28 mouse cellular contexts compared by ENCODE assay signal in the genomic region with DNA sequence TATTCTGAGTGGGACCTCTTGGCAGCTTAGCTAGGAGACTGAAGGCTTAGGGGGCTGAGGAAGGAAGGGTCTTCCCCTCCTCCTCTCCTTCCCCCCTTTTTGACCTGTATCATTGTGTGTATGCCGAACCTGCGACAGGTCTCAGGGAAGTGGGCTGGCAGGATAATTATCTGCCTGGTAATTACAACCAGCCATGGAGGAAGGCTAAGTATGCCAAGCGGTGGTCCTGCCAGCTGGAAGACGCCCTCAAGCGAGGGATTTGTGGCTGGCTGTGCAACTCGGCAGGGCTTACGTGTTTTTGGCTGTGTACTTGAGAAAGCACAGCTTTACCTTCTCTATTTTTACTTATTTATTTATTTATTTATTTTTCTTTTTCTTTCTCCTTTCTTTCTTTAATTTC.
DNase-seq lines count a peak whose midpoint lies in the region; ATAC-seq and TF ChIP-seq lines count a peak whose summit lies in the region.
"Had no signal": no experiment of that assay in that cellular context is flagged by ENCODE, and none has a peak within 500 bp of the region (broad histone marks: within the 10 kb centered on the region; RNA-seq: fewer than 3 reads in every experiment).

No protein-coding gene starts in this region.

- H3K4me2 ChIP-seq in embryonic facial prominence, embryonic 12.5 days (replicated peaks): 0 out of 2 replicates have a peak overlapping the region, but pooled peaks have one; percentile 7
- H3K4me2 ChIP-seq: forebrain, embryonic 13.5 days; heart, embryonic 11.5 days; kidney, embryonic 15.5 days; liver, embryonic 15.5 days; lung, embryonic 15.5 days; midbrain, embryonic 15.5 days; neural tube, embryonic 12.5 days had no signal

- peaks cover 27% of the 10 kb centered on the region for H3K4me1 ChIP-seq in embryonic facial prominence, embryonic 10.5 days
- peaks cover 4% of the 10 kb centered on the region; the same call in 1 of the 2 replicates for H3K4me1 ChIP-seq in embryonic facial prominence, embryonic 12.5 days
- H3K4me1 ChIP-seq: forebrain, embryonic 13.5 days; kidney, embryonic 15.5 days; liver, embryonic 15.5 days; megakaryocyte, embryonic 14.5 days; midbrain, embryonic 15.5 days; neural tube, embryonic 12.5 days had no signal

- TF ChIP-seq CTCF in gastrocnemius, adult 2 months (IDR thresholded peaks at IDR 0.05): no peak

- no peak overlapping the region for H3K9ac ChIP-seq in embryonic facial prominence, embryonic 12.5 days
- H3K9ac ChIP-seq: forebrain, embryonic 13.5 days; kidney, embryonic 15.5 days; liver, embryonic 15.5 days; lung, embryonic 15.5 days; midbrain, embryonic 15.5 days; neural tube, embryonic 12.5 days had no signal

- peaks cover 11% of the 10 kb centered on the region for H3K9me3 ChIP-seq in embryonic facial prominence, embryonic 10.5 days
- H3K9me3 ChIP-seq in embryonic facial prominence, embryonic 12.5 days: peaks cover 7% of the 10 kb centered on the region
- H3K9me3 ChIP-seq: liver, embryonic 15.5 days; midbrain, embryonic 15.5 days had no signal

- WGBS in embryonic facial prominence, embryonic 10.5 days: 37% methylated on average over 7 of the region's 7 CpGs
- WGBS in embryonic facial prominence, embryonic 12.5 days: 22% methylated on average over 7 of the region's 7 CpGs

- peak; percentile 28 for DNase-seq in gastrocnemius, adult 2 months
- DNase-seq in gastrocnemius, postnatal 4 days (ENCODE audit: low spot score in 2 of 2): no peak
- peak; percentile 53 for DNase-seq in retina, postnatal 1 day
- no peak for DNase-seq in retina, embryonic 14.5 days (ENCODE audit: low spot score)
- peak; percentile 43 for DNase-seq in embryonic facial prominence, embryonic 10.5 days (ENCODE audit: low spot score)
- no peak for DNase-seq in MN1 (ENCODE audit: low spot score)
- no peak for DNase-seq in adrenal gland, postnatal 36 days
- DNase-seq: adrenal gland, postnatal 14 days; cerebellum, postnatal 25 days; heart, adult 11 months; kidney, postnatal 4 days; layer of hippocampus, adult 9-11 months; liver; lung, postnatal 36 days; thymus, adult 2 months; thymus, postnatal 4 days had no signal

- intact Hi-C loops in gastrocnemius, adult 2 months (cut with DNase I): no loop called here

- no peak overlapping the region for H3K27ac ChIP-seq in gastrocnemius, adult 2 months
- peak overlapping the region; percentile 36; the same call in 1 of the 2 replicates for H3K27ac ChIP-seq in embryonic facial prominence, embryonic 10.5 days (replicated peaks)
- no peak overlapping the region for H3K27ac ChIP-seq in embryonic facial prominence, embryonic 12.5 days
- H3K27ac ChIP-seq: forebrain, embryonic 13.5 days; kidney, embryonic 15.5 days; liver, embryonic 15.5 days; lung, embryonic 15.5 days; midbrain, embryonic 15.5 days; neural tube, embryonic 12.5 days; stomach, postnatal 0 days had no signal

- H3K4me3 ChIP-seq in gastrocnemius, adult 2 months: no peak overlapping the region
- no peak overlapping the region for H3K4me3 ChIP-seq in embryonic facial prominence, embryonic 10.5 days
- no peak overlapping the region for H3K4me3 ChIP-seq in embryonic facial prominence, embryonic 12.5 days
- H3K4me3 ChIP-seq: forebrain, embryonic 13.5 days; kidney, embryonic 15.5 days; liver, embryonic 15.5 days; lung, embryonic 15.5 days; megakaryocyte, embryonic 14.5 days; midbrain, embryonic 15.5 days; neural tube, embryonic 12.5 days had no signal

- no peaks in the 10 kb centered on the region for H3K27me3 ChIP-seq in embryonic facial prominence, embryonic 10.5 days (replicated peaks; ENCODE audit: low read depth, poor library complexity, severe bottlenecking)
- H3K27me3 ChIP-seq in embryonic facial prominence, embryonic 12.5 days: no peaks in the 10 kb centered on the region
- H3K27me3 ChIP-seq: kidney, embryonic 15.5 days; liver, embryonic 15.5 days; lung, embryonic 15.5 days; megakaryocyte, embryonic 14.5 days; midbrain, embryonic 15.5 days; neural tube, embryonic 12.5 days had no signal

- H3K36me3 ChIP-seq in embryonic facial prominence, embryonic 10.5 days (replicated peaks): no peaks in the 10 kb centered on the region
- no peaks in the 10 kb centered on the region for H3K36me3 ChIP-seq in embryonic facial prominence, embryonic 12.5 days
- H3K36me3 ChIP-seq: kidney, embryonic 15.5 days; liver, embryonic 15.5 days; lung, embryonic 15.5 days; midbrain, embryonic 15.5 days; neural tube, embryonic 12.5 days had no signal

- ATAC-seq in embryonic facial prominence, embryonic 12.5 days (ENCODE audit: insufficient number of reproducible peaks, insufficient read depth, low FRiP score, low TSS enrichment): no peak
- ATAC-seq: activated CD4-positive, CD25-positive, alpha-beta regulatory T cell, adult 4 months; forebrain, embryonic 13.5 days; intestine, postnatal 0 days; midbrain, embryonic 15.5 days had no signal

Comparison
In these comparisons a context has a peak if more than half of its experiments do, and no peak if none do; other contexts are left out.
1. DNase-seq: peak in gastrocnemius, adult 2 months (single experiment), retina, postnatal 1 day (single experiment) and embryonic facial prominence, embryonic 10.5 days (single experiment); none in gastrocnemius, postnatal 4 days (0 of 2), retina, embryonic 14.5 days (single experiment), MN1 (single experiment) and adrenal gland, postnatal 36 days (0 of 2).